Mouse (Mus musculus) midbrain, embryonic 13.5 days (tissue): ENCODE data around the gene Slc38a10. TPM values are rescaled to one million over a fixed set of nuclear protein-coding genes. Genes with fewer than 3 reads are reported as not detected.

ENCODE experiments used
- ATAC-seq: fragments of 200-750 bp; cut with Nextera tagmentation; 2 replicates; pipeline ENCODE4 v1.8.0; 2017; ENCODE audit warnings: mild to moderate bottlenecking, moderate TSS enrichment, moderate library complexity
- H3K27ac ChIP-seq: fragments of 300-500 bp; sonication (generic); 2 replicates; pipeline ENCODE4 v1.5.1; 2015; ENCODE audit warnings: inconsistent platforms, mild to moderate bottlenecking, moderate library complexity
- H3K27me3 ChIP-seq: fragments of 300-500 bp; sonication (generic); 2 replicates; pipeline ENCODE4 v1.6.1; 2015; ENCODE audit warnings: mild to moderate bottlenecking, inconsistent platforms
- H3K36me3 ChIP-seq: fragments of 300-500 bp; sonication (generic); 2 replicates; pipeline ENCODE4 v1.6.1; 2015; ENCODE audit warnings: mild to moderate bottlenecking, inconsistent platforms
- H3K4me1 ChIP-seq: fragments of 300-500 bp; sonication (generic); replicated peaks from 2 replicates; pipeline ENCODE4 v1.6.1; 2015; ENCODE audit warnings: inconsistent platforms
- H3K4me2 ChIP-seq: fragments of 300-500 bp; sonication (generic); replicated peaks from 2 replicates; pipeline ENCODE4 v1.6.1; 2015; ENCODE audit warnings: moderate library complexity, mild to moderate bottlenecking, inconsistent platforms
- H3K4me3 ChIP-seq: fragments of 300-500 bp; sonication (generic); replicated peaks from 2 replicates; pipeline ENCODE4 v1.5.1; 2015; ENCODE audit warnings: mild to moderate bottlenecking, inconsistent platforms
- H3K9ac ChIP-seq: fragments of 300-500 bp; sonication (generic); replicated peaks from 2 replicates; pipeline ENCODE4 v1.6.1; 2015; ENCODE audit warnings: mild to moderate bottlenecking, inconsistent platforms
- H3K9me3 ChIP-seq: fragments of 300-500 bp; sonication (generic); 2 replicates; pipeline ENCODE4 v1.6.1; 2016; ENCODE audit warnings: mild to moderate bottlenecking, inconsistent platforms
- WGBS: fragments of 180-500 bp; shearing (Covaris S2); methylation state at CpG from one replicate; pipeline ENCODE4 v1.1.7; 2015; 5-methylcytosine and 5-hydroxymethylcytosine counted together
- polyA plus RNA-seq: library from polyadenylated mRNA; unstranded; fragments of >200 nt; fragmentation: Nextera tagmentation; extraction: Ambion mirVana; gene quantifications from 2 replicates; pipeline ENCODE4 v1.2.1, GENCODE M21; 2015

The Slc38a10 gene
- polyA plus RNA-seq, 1 experiment from 2014 or later: 109 TPM

GRCm38 (mm10) chr11:120186145-120186740 is 35.1 kb upstream of the Slc38a10 start:
- H3K36me3 ChIP-seq: no peaks in the 10 kb centered on the region
- peaks cover 69% of the 10 kb centered on the region for H3K4me1 ChIP-seq
- 3% methylated on average over 18 of the region's 18 CpGs for WGBS
- H3K27ac ChIP-seq: peak overlapping the region; percentile 98
- H3K4me3 ChIP-seq: peak overlapping the region; percentile 87
- no peaks in the 10 kb centered on the region for H3K27me3 ChIP-seq
- peak overlapping the region; percentile 98 for H3K4me2 ChIP-seq
- peak overlapping the region; percentile 100 for H3K9ac ChIP-seq
- H3K9me3 ChIP-seq: no peaks in the 10 kb centered on the region
- ATAC-seq: no peak

GRCm38 (mm10) chr11:120185316-120186141 is 34.4 kb upstream of the Slc38a10 start:
- H3K4me1 ChIP-seq: peaks cover 63% of the 10 kb centered on the region
- 0% methylated on average over 54 of the region's 54 CpGs for WGBS
- H3K4me3 ChIP-seq: peak overlapping the region; percentile 87
- 0 out of 2 replicates have a peak, but pooled peaks have one; percentile 5 for ATAC-seq
- no peaks in the 10 kb centered on the region for H3K36me3 ChIP-seq
- H3K27me3 ChIP-seq: no peaks in the 10 kb centered on the region
- no peaks in the 10 kb centered on the region for H3K9me3 ChIP-seq
- peak overlapping the region; percentile 98 for H3K27ac ChIP-seq
- H3K4me2 ChIP-seq: peak overlapping the region; percentile 98
- peak overlapping the region; percentile 100 for H3K9ac ChIP-seq

GRCm38 (mm10) chr11:120184371-120185315 is 33.5 kb upstream of the Slc38a10 start:
- H3K4me2 ChIP-seq: peak overlapping the region; percentile 98
- ATAC-seq: peak; percentile 14; the same call in 1 of the 2 replicates
- peaks cover 58% of the 10 kb centered on the region for H3K4me1 ChIP-seq
- H3K27me3 ChIP-seq: no peaks in the 10 kb centered on the region
- H3K27ac ChIP-seq: peak overlapping the region; percentile 98
- H3K4me3 ChIP-seq: peak overlapping the region; percentile 87
- H3K9ac ChIP-seq: peak overlapping the region; percentile 100
- no peaks in the 10 kb centered on the region for H3K9me3 ChIP-seq
- no peaks in the 10 kb centered on the region for H3K36me3 ChIP-seq
- WGBS: under 1% methylated on average over 16 of the region's 16 CpGs

GRCm38 (mm10) chr11:120183708-120184107 is 32.6 kb upstream of the Slc38a10 start:
- no peaks in the 10 kb centered on the region for H3K27me3 ChIP-seq
- WGBS: 6% methylated on average over 11 of the region's 11 CpGs
- H3K9me3 ChIP-seq: no peaks in the 10 kb centered on the region
- peak overlapping the region; percentile 87; the same call in 1 of the 2 replicates for H3K4me3 ChIP-seq
- no peak for ATAC-seq
- peak overlapping the region; percentile 100 for H3K9ac ChIP-seq
- H3K4me1 ChIP-seq: peaks cover 58% of the 10 kb centered on the region
- H3K27ac ChIP-seq: peak overlapping the region; percentile 98
- H3K36me3 ChIP-seq: no peaks in the 10 kb centered on the region
- peak overlapping the region; percentile 98 for H3K4me2 ChIP-seq

DNA sequence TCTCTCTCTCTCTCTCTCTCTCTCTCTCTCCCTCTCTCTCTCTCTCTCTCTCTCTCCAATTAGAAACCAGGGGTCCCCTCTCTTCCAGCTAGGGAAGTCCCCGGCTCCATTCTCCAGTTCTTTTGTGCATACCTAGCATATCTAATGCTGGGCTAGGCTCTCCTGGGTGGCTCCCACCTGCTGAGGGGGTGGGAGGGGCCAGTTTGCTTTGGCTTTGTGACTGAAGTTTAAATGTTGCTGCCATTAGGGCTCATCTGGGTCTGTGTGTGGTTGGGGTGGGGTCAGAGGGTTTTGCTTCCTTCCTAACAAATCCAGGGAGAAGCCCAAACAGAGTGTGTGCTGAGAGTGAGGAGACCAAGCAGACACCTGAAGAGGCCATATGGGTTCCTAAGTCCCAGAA is 32.0 kb upstream of the Slc38a10 start:
- peaks cover 58% of the 10 kb centered on the region for H3K4me1 ChIP-seq
- H3K9me3 ChIP-seq: no peaks in the 10 kb centered on the region
- peak overlapping the region; percentile 100 for H3K9ac ChIP-seq
- ATAC-seq: no peak
- H3K27me3 ChIP-seq: no peaks in the 10 kb centered on the region
- peak overlapping the region; percentile 98 for H3K27ac ChIP-seq
- H3K4me2 ChIP-seq: peak overlapping the region; percentile 98
- no peak overlapping the region for H3K4me3 ChIP-seq
- no peaks in the 10 kb centered on the region for H3K36me3 ChIP-seq
- 5% methylated on average over 1 of the region's 1 CpGs for WGBS

DNA sequence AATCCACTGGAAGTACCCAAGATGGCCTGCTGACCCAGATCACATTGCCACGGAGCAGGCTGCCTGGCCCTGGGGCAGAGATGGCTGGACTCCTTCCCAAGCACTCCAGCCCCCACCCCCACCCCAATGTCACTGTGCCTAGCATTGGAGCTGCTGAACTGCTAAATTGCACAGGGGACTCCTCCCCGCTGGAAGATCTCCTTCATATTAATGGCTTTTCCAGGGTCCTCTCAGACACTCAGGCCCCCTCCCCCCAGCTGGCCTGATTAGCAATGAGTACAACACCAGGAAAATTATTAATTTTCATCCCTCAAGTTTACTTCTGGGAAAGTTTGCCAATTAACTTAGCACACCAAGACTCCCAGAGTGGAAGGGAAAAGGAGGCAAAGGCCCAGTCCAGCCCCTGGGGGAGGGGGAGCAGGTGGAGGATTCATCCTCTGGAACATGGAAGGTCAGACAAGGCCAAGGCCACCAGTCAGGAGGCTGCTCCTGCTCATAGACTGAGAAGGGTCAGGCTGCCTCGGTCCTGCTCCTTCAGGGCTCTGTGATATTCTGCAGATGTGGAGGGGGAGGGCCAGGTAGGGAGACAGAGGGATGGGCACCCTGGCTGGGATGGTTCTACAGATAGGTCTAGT is 31.4 kb upstream of the Slc38a10 start:
- peak overlapping the region; percentile 98 for H3K27ac ChIP-seq
- ATAC-seq: 0 out of 2 replicates have a peak, but pooled peaks have one; percentile 7
- WGBS: 25% methylated on average over 3 of the region's 3 CpGs
- H3K4me1 ChIP-seq: peaks cover 58% of the 10 kb centered on the region
- H3K4me3 ChIP-seq: no peak overlapping the region
- H3K9ac ChIP-seq: 0 out of 2 replicates have a peak overlapping the region, but pooled peaks have one; percentile 6
- no peaks in the 10 kb centered on the region for H3K9me3 ChIP-seq
- H3K36me3 ChIP-seq: no peaks in the 10 kb centered on the region
- H3K27me3 ChIP-seq: no peaks in the 10 kb centered on the region
- 0 out of 2 replicates have a peak overlapping the region, but pooled peaks have one; percentile 5 for H3K4me2 ChIP-seq

DNA sequence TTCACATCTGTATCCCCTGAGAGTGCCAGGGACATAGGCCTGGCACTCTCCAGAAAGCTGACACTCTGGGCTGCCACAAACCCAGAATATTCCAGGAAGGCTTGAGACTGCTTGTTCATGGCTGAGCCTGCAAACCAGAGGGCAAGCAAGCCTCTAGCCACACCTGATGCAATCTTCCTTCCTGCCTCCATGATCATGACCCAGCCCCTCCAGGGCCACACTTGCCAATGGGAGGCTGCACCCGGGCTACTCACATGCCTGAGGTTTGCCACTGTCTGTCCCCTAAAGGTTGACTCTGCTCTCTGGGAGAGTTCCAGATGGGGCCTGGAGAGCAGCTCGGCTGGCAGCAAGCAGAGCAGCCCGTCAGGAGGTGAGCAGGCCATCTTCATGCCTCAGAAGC is 30.2 kb upstream of the Slc38a10 start:
- no peak overlapping the region for H3K4me2 ChIP-seq
- H3K4me1 ChIP-seq: peaks cover 52% of the 10 kb centered on the region

DNA sequence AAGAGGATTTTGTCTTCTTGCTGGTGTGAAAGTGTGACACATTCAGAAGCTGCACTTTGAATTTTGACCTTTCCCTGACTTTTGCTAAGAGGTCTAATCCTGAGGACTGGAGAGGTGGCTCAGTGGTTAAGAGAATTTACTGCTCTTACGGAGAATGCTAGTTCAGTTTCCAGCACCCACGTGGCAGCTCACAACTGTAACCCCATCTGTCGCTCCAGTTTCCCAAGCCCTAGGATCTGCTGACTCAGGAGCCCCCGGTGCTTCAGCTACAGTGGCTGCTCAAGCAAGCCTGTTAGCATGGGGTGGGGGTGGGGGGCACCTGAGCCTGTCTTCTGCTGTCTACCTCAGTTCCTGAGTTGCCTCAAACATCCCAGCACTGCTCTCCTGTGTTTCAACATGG is 28.2 kb upstream of the Slc38a10 start:
- WGBS: 40% methylated on average over 4 of the region's 4 CpGs
- no peak overlapping the region for H3K27ac ChIP-seq

More for the DNA sequence above, 30.2 kb upstream of the Slc38a10 start:
- ATAC-seq: no peak
- H3K27ac ChIP-seq: no peak overlapping the region
- no peak overlapping the region for H3K4me3 ChIP-seq
- no peaks in the 10 kb centered on the region for H3K27me3 ChIP-seq
- H3K36me3 ChIP-seq: no peaks in the 10 kb centered on the region
- no peaks in the 10 kb centered on the region for H3K9me3 ChIP-seq
- WGBS: 83% methylated on average over 3 of the region's 3 CpGs
- H3K9ac ChIP-seq: no peak overlapping the region

DNA sequence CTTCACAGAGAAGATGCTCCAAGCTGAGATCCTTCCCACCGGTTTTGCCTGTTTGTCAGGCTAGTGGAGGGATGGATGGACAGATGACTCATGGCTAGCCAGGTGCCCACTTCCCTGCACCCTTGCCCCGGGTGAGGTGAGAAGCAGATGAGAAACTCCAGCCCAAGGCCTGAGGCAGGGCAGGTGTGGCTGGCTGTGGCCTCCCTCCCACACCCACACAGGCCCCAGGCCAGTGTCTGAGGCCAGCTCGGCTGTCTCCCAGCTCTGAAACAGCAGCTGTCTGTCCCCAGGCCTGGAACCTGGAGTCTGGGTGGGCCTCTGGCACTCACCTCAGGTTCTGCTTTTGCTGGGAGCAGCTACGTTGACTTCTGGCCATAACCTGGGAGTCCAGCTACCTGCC is 24.8 kb upstream of the Slc38a10 start:
- H3K4me1 ChIP-seq: no peaks in the 10 kb centered on the region
- H3K27ac ChIP-seq: no peak overlapping the region
- ATAC-seq: no peak
- 83% methylated on average over 4 of the region's 4 CpGs for WGBS
- no peak overlapping the region for H3K4me3 ChIP-seq
- H3K9ac ChIP-seq: no peak overlapping the region
- H3K36me3 ChIP-seq: no peaks in the 10 kb centered on the region
- no peak overlapping the region for H3K4me2 ChIP-seq
- H3K9me3 ChIP-seq: no peaks in the 10 kb centered on the region
- H3K27me3 ChIP-seq: no peaks in the 10 kb centered on the region

More for the DNA sequence above, 28.2 kb upstream of the Slc38a10 start:
- H3K27me3 ChIP-seq: no peaks in the 10 kb centered on the region
- no peaks in the 10 kb centered on the region for H3K9me3 ChIP-seq
- no peak for ATAC-seq
- no peak overlapping the region for H3K9ac ChIP-seq
- H3K36me3 ChIP-seq: no peaks in the 10 kb centered on the region
- H3K4me3 ChIP-seq: no peak overlapping the region
- no peak overlapping the region for H3K4me2 ChIP-seq
- H3K4me1 ChIP-seq: peaks cover 32% of the 10 kb centered on the region

DNA sequence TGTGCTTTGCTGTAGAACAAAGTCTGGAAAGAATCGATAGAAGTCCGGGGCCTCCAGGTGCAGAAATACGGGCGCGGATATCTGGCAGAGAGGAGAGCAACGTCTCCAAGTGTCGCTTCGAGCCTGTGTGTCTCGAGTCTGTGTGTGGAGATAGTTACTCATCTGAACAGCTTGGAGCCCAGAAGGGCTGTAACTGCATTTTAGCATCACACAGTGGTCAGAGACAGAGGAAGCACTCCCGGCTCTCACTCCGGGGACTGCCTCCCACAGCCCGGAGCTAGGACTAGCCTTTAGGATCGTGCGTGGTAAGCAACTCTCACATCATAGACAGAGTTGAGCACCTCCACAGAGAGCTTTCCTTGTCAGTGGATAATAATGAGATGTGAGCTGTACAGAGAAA is 22.1 kb upstream of the Slc38a10 start:
- no peak overlapping the region for H3K9ac ChIP-seq
- no peak overlapping the region for H3K4me2 ChIP-seq
- H3K27me3 ChIP-seq: no peaks in the 10 kb centered on the region
- H3K36me3 ChIP-seq: no peaks in the 10 kb centered on the region
- no peaks in the 10 kb centered on the region for H3K9me3 ChIP-seq
- no peak for ATAC-seq
- WGBS: 83% methylated on average over 14 of the region's 14 CpGs
- no peak overlapping the region for H3K27ac ChIP-seq
- H3K4me1 ChIP-seq: peaks cover 13% of the 10 kb centered on the region
- H3K4me3 ChIP-seq: no peak overlapping the region

GRCm38 (mm10) chr11:120171168-120171567 is 20.0 kb upstream of the Slc38a10 start:
- no peak overlapping the region for H3K9ac ChIP-seq

More at GRCm38 (mm10) chr11:120171168-120171567, 20.0 kb upstream of the Slc38a10 start:
- Histone ChIP-seq H3K4me1 (peaks cover 18% of the 10 kb centered on the region), H3K4me2 (no peak overlapping the region), H3K36me3 (no peaks in the 10 kb centered on the region), H3K4me3 (no peak overlapping the region), H3K9me3 (no peaks in the 10 kb centered on the region), H3K27me3 (no peaks in the 10 kb centered on the region), H3K27ac (no peak overlapping the region)
- 66% methylated on average over 8 of the region's 8 CpGs for WGBS
- no peak for ATAC-seq
